Mouse (Mus musculus): ENCODE data around the gene Smim27.

- TF ChIP-seq CTCF (IDR thresholded peaks at IDR 0.05; ENCODE audit: extremely low read depth, insufficient read depth, insufficient read length, insufficient replicate concordance) (no peak), POLR2A (IDR thresholded peaks at IDR 0.05; ENCODE audit: low read depth, low read length) (no peak)
Observed at GRCm38 (mm10) chr4:40220437-40220836, 48.9 kb upstream of the Smim27 start.
